Mouse (Mus musculus) common myeloid progenitor, adult 5-6 weeks (primary cell): ENCODE measurements around the gene Slit3. TPM values are rescaled to one million over a fixed set of nuclear protein-coding genes. Genes with fewer than 3 reads are reported as not detected.

Experiments
- ATAC-seq: replicated peaks from 2 replicates; pipeline ENCODE4 v1.8.0; 2016; ENCODE audit warnings: low read depth, mild to moderate bottlenecking, moderate TSS enrichment, inconsistent platforms; ENCODE audit not compliant: poor library complexity, severe bottlenecking
- total RNA-seq: library from RNA; stranded (forward); fragments of 200-1000, 187-1606 nt; gene quantifications from 2 replicates; pipeline ENCODE4 v1.2.3, GENCODE M21; 2017

Slit3 gene
- total RNA-seq, 1 experiment from 2014 or later = not detected

DNA sequence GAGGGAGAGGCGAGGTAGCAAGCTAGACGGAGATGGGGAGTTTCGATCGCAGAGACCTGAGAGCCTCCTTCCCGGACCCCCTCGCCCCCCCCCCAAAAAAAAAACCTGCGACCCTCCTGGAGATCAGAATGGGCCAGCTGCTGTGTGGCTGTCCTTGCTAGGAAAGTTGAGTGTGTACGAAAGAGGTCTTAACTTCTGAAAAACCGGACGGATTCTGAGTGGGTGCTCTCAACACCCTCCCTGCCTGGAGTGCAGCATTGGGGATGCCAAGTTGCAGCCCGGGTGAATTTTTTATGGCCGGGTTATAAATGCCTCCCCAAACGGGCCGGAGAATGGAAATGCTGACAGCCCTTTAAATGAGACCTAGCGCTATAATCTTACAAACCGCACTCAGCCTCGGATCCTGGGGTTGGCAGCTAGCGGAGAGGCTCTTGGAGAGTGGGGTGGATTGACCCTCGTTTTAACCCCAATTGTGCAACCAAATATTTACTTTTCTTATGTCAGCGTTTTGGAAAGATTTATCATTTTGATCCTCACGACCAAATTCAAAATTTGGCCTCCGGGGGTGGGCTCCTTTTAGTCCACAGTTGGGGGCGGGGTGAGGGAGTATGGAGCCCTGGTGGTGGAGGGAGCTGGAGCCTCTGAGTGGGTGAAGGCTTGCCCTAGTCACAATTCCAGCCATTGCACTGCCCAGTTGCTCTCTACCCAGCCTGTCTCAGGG, 1.2 kb downstream of the Slit3 start:
- no peak for ATAC-seq

DNA sequence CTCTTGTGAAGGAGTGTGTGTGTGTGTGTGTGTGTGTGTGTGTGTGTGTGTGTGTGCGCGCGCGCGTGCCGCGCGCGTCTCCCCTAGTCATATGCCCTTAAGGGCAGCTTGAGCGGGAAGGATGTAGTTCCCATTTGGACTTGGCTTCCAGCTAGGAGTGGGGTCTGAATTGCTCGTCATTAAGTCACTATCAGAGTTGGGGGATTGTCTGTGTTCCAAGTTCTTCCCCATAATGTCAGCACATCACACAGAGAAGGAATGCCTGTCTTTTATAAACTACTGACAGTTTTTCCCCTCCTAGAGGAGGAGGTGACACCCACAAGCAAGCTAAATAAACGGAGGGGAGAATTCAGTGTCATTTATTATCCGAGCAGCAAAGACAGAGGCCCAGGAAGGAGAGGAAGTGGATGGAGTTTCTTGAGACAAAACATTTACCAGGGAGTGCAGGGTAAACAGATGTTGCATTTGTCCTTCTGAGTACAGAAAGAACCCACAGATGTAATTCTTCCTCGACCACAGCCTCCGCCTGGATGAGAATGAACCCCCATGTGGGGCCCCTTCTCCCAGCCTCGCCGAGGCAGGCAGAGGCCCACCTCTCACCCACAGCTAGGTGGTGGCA, 3.6 kb downstream of the Slit3 start:
- no peak for ATAC-seq

DNA sequence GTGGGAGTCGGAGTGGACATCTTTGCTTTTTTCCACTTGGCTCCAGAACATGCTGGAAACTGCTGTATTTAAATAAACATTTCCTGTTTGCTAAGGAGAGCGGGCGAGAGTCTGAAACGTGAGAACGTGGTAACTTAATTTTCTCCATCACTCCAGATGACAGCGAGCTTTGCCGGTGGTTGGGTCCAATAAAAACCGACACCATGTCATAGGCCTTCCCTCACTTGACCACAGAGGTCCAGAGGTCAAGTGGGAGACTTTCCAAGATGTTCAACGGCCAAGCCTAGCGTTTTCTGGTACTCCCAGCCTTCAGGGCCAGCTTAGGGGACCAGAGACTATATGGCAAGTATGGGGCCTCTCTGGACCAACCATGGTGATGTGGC, 4.1 kb downstream of the Slit3 start:
- ATAC-seq = no peak

DNA sequence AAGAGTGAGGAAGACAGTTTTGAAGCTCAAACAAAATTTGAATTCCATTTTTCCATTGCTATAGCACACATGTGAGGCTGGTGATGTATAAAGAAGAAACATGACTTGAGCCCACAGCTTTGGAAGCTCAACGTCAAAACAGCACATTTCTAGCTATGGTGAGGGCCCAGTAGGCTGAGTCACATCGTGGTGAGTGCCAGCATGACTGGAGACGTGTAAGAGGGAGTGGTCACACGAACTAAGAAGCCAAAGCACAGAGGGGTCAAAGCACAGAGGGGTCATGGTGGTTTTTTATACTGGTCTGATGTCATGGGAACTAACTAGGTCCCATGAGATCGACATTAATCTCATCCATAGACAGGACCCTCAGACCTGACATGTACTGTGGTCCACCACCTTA, 10.7 kb downstream of the Slit3 start:
- ATAC-seq = no peak

DNA sequence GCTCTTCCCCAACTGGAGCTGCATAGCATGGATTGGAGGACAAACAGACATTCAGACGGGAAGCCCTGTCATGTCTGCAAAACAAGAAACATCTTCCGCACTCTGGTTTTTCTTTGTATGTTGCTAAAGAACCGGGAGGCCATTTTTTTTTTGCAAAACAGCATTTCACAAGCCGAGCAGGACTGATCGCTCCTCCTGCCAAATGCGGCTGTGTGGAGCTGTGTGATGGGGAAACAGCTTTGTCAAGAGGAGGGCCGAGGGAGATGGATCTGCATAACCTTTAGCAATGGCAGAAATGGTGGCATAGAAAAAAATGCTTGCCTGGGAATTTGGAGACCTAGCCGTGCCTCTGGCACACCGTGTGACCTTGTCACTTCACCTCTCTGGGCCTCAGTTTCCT, 15.6 kb downstream of the Slit3 start:
- no peak for ATAC-seq

DNA sequence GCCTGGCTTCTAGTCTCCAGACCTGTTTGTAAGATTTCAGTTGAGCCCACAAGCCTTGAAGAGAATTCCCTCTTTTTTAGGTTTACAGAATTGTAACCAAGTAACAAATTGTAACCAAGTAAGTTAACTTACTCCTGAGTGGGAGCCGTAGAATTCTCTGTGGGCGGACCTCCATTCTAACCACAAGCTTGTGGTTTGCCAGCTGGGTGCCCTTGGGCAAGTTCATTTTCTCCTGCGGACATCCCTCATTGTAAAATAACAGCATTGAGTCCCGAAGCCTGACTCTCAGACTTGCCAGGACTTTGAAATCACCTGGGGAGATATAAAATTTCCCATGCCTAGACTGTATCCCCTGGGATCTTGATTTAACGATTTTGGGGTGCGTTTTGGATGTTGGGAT, 19.1 kb downstream of the Slit3 start:
- ATAC-seq = no peak

DNA sequence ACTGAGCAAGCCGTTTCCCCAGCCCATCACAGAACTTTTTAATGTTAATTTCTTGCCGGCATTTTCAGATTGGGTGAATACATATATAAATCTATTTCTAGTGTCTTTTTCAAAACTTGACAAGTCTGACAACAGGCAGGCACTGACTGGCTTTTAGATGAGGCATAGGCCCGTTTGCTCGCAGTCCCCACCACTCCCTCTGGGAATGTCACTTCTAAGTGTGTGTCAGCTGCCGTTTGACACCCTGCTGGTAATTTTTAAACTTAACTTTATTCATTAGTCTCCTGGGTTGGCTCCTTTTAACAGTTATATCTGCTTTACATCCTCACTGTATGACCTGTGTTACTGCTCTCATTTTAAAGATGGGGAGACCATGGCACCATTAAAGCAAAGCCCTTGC, 21.2 kb downstream of the Slit3 start:
- ATAC-seq = no peak

DNA sequence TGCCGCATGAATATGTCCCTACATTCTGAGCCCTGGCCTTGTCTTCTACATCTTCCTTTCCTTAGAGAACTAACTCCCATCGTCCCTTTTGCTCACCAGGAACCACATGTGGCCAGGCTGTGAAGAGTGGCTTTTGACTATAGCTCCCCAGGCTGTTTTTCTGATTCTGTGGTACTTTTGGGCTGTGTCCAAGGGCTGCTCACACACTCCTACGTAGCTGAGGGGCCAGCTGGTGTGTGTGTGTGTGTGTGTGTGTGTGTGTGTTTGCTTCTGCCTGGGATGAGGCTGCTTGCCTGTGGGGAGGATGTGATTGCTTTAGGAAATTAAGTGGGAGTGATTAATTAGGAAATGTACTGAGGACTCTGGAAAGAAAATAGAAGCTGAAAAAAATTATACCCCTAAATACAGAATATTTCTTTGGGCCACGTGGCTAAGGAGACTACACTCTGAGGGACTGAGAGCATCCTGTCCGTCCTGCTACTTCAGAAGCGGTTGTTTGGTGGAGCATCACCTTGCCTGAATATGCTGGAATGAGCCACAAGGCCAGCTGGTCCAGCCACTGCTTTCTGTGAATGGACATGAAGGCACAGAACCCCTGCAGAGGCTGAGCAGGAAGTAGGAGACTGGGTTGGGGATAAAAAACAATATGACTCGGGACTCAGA, 21.8 kb downstream of the Slit3 start:
- no peak for ATAC-seq

DNA sequence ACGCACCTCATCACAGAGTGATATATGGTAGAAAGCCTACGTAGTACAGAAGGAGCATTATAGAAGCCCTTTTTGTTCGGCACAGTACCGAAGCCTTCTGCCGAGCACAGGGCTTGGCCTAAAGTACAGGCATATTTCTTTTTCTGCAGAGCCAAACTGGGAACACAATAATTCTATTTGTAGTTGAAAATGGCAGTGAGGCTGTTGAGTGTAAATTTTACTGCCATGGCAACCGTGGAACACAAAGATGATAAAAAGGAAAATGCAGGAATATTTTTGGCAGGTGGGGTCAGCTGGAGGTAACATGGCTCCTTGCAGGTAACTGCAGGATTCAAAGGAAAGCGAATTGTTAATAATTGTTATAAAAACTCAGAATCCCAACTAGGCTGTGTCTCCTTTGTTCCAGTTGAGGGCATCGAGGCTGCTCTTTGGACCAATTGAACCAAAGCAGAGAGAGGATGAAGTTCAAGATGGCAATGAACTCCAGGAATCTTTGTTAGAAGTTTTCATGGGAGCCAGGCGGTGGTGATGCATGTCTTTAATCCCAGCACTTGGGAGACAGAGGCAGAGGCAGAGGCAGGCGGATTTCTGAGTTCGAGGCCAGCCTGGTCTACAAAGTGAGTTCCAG, 26.9 kb downstream of the Slit3 start:
- ATAC-seq = no peak

DNA sequence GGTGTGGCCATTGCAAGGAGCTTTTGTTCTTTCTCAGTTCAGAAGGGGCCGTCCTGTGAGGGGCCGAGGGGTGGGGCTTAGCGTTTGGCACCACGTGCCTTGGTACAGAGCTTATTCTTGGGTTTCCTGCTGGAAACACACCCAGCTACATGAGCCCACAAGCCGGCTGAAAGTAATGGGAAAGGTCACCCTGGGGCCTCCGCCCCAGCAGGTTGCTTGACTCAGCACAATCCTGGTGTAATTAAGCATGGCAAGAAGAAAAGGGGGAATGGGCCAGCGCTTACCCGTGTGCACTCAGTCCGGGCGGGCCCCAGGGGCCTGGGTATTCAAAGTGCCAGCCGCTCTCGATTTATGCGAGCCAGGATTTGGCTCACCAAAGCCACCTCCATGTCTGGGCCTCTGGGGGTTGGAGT, 30.5 kb downstream of the Slit3 start:
- ATAC-seq = no peak

DNA sequence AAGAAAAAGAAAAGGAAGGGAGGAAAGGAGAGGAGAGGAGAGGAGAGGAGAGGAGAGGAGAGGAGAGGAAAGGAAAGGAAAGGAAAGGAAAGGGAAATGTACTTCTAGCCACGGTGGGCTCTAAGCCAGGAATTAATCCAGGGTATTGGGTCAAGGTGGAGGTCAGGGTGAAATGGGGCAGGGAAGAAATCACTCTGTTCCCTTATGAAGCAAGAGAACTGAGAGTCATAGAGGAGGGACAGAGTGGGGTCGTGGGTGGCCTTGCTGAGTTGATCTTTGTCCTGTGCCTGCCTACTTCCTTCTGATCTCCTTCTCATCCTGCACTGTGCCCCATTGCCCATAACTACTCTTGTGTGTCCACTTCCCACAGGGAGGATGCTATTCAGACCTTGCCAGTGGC, 31.9 kb downstream of the Slit3 start:
- ATAC-seq = no peak

DNA sequence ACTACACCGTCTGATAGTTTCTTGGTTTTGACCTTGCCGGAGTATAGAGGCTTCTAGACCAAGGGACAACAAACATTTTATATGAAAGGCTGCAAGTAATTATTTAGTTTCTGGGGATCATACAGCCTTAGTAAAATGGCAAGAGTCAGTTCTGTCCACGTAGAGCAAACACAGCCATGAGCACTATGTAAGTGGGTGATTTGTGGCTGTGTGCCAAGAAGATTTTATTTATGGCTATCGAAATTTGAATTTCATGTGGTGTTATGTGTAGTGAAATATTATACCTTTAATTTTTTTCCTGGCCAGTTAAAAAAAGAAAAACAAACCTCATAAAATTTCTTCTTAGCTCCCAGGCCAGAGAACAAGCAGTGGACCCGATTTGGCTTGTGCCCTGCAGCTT, 33.4 kb downstream of the Slit3 start:
- no peak for ATAC-seq

DNA sequence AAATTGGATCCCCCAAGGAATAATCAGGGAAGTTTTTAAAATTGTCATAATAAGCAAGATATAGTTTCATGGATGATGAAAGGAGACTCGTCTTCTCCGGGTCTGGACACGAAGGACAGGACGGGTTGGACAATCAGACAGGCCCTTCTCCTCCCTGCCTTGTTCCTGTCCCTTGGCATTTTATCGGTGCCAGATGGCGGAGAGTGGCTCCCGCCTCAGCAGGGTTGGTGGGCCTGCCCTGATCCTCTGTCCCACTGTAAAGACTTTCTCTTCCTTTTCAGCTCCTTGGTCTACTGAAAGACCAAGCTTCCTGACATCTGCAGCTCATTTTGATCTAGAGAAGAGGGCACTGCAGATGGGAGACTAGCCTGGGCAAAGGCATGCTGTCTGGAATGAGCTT, 34.3 kb downstream of the Slit3 start:
- ATAC-seq = no peak

DNA sequence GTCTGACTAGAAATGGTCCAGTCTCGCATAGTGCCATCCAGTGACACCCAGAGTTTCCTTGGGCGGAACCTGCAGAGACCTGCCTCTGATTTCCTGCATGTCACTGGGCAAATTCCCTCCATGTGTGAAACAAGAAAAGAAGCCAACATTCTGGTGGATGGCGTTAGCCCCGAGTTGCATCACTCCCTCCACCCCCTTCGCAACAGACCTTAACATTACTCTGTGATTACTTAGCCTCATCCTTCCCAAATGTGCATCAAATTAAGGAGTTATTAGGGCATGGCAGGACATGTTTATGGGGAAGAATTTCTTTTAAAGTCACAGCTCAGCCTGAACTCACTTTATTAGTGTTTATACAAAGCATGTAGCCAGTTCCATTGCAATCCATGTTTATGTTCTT, 35.7 kb downstream of the Slit3 start:
- ATAC-seq = no peak

DNA sequence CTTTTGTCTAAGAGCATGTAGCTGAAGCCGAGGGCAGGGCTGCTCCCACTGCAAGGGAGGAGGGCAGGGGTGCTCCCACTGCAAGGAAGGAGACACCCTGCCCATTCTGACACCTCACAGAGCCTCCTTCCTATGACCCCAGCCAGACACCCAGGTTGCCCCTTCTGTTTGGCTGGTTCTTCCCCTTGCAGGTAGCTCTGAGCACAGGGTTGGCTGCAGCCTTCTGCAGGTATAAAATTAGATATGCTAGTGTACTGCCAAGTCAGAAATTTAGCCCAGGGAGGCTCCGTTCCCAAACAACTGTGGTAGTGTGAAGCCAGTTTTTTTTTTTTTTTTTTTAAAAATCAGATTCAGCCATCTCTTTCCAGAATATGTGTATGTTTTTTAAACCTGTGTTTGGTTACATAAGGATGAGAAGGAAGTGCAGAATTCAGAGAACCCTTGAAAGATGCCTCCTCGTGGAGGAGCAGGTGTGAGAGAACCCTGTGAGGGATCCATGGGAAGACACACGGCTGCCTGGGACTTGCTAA, 39.7 kb downstream of the Slit3 start:
- ATAC-seq = no peak

DNA sequence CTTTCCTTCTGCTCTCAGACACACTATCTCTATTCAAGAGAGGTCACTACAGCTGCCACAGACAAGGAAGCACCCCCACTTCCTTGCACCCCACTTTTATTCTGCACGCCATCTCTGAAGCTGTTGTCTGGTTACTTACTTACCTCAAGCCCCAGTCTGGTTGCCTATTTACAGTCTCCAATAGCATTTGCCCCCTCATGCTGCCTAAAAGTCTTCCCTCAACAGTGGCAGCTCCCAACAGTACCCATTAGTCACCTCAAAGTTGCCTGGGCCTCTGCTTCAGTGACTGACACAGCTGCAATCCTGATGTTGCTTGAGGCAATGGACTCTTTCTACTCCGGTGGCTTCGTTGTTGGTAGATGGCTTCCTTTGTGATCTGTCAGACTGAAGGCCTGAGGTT, 42.4 kb downstream of the Slit3 start:
- ATAC-seq = no peak

DNA sequence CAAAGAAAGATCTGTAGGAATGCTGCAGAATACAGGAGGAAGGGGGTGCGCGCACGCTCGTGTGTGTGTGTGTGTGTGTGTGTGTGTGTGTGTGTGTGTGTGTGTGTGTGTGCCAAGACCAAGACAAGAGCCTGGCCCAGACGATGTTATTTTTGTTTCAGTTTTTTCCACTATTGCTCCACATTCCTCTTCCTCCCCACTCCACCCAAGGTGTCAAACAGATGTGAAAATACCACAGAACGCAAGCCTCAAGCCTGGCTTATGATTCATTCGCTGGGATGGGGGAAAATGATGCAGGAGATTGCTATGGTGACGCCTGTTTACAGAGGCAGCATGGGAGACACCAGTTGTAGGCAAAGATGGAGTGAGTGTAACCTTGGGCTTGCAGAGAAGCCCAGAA, 46.2 kb downstream of the Slit3 start:
- ATAC-seq = no peak

DNA sequence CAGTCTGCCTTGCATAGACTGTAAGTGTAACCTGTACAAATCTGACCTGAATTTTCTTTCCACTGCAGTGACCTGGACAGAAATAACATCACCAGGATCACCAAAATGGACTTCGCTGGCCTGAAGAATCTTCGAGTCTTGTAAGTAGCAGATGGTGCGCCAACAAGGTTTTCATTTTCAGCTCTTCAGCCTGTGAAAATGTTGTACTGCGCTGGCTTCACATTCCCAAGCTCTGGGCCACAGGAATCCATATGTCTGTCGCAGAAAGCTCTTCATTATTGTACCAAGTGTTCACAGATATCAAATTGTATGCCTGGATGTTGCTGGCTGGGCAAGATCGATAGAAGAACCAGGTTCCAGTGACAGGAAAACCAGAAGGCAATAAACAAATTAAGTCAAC, 50.5 kb downstream of the Slit3 start:
- ATAC-seq = no peak

DNA sequence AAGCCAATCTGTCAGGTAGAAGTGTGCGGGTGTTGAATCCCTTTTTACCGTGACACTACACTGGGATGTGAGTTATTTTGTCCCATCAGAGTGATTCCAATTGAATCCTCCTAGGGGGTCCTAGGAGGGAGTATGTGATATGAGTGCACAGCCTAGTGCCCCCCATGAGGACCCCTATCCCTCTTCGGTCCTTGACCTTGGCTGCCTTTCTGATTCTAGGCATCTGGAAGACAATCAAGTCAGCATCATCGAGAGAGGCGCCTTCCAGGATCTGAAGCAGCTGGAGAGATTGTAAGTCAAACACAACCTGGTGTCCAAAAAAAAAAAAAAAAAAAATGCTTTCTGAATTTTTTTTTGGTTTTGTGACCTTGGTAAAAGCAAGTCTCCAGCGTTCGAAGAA, 56.5 kb downstream of the Slit3 start:
- no peak for ATAC-seq

DNA sequence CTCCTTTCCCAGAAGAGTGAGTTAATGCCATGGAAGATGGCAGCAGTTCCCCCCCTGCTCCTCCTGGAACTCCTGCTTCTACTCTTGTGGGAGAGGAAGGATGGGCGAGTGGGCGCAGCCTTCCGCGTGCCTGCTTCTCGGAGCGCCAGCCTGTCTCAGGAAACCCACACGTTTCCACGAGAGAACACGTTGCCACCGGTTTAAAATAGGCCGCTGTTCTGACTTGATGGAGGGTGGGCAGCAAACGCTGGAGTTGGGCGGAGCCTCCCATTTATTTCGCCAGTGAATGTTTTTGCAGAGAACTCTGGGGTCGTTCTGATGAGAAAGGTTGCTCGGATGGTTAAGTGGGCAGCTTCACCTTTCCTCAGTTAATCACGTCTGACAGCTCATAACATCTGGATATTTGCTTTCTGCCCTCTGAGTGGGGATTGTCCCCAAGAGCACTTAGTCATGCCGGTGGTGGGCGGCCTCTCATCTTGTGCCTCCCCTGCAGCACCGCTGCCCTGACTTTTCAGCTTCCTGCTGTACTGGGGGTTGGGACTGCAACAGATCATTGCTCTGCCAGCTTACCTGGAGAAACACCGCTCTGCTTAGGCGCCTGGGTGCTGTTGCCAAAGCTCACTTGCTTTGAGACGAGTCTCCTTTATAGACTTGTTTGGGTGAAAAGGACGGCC, 57.3 kb downstream of the Slit3 start:
- peak; percentile 25; the same call in 1 of the 2 replicates for ATAC-seq
